Mouse (Mus musculus): ENCODE data around the gene Fubp1. TPM values are rescaled to one million over a fixed set of nuclear protein-coding genes. Genes with fewer than 3 reads are reported as not detected.
"Not testable (repeated sequence)": the region's sequence is repeated elsewhere in the genome, so short reads cannot be mapped to it uniquely, and the experiment has no call there.

Gene Fubp1
- total RNA-seq, 2 experiments from 2014 or later = 68.1 to 80.6 TPM

- peak; percentile 49 to 58 for DNase-seq
- intact Hi-C loops (cut with DNase I) = loop anchor here (2.0 kb wide), 3 partner anchors 19 to 75 kb away; partner anchors contain the start of genes Dnajb4 and Fubp1
These were observed 18.4 kb upstream of the Fubp1 start for GRCm38 (mm10) chr3:152191791-152192237.

GRCm38 (mm10) chr3:152192238-152192931 is 17.8 kb upstream of the Fubp1 start:
- intact Hi-C loops (cut with DNase I) = loop anchor here (2.0 kb wide), 2 partner anchors 18 to 76 kb away; partner anchors contain the start of genes Dnajb4 and Fubp1

GRCm38 (mm10) chr3:152193177-152193576 is 17.0 kb upstream of the Fubp1 start:
- intact Hi-C loops (cut with DNase I) = loop anchor here (2.0 kb wide), 2 partner anchors 18 to 76 kb away; partner anchors contain the start of genes Dnajb4 and Fubp1
- DNase-seq = no peak

More at GRCm38 (mm10) chr3:152192238-152192931, 17.8 kb upstream of the Fubp1 start:
- no peak for DNase-seq

- peak; percentile 82 to 83 for DNase-seq
- intact Hi-C loops (cut with DNase I) = loop anchor here (2.0 kb wide), 2 partner anchors 17 to 77 kb away; partner anchors contain the start of genes Dnajb4 and Fubp1
These were observed 16.6 kb upstream of the Fubp1 start for GRCm38 (mm10) chr3:152193635-152194097.

- intact Hi-C loops (cut with DNase I); DNase-seq: not testable (repeated sequence)
These were observed 13.0 kb upstream of the Fubp1 start for GRCm38 (mm10) chr3:152197246-152197645.

GRCm38 (mm10) chr3:152199125-152199524 is 11.1 kb upstream of the Fubp1 start:
- no peak for DNase-seq
- intact Hi-C loops (cut with DNase I) = no loop called here

GRCm38 (mm10) chr3:152201181-152201580 is 9.0 kb upstream of the Fubp1 start:
- DNase-seq = no peak
- intact Hi-C loops (cut with DNase I) = no loop called here

GRCm38 (mm10) chr3:152201651-152202050 is 8.6 kb upstream of the Fubp1 start:
- DNase-seq = no peak
- intact Hi-C loops (cut with DNase I) = no loop called here

- intact Hi-C loops (cut with DNase I) = no loop called here
- DNase-seq = no peak
These were observed 7.3 kb upstream of the Fubp1 start for GRCm38 (mm10) chr3:152202942-152203341.

GRCm38 (mm10) chr3:152203411-152203810 is 6.8 kb upstream of the Fubp1 start:
- DNase-seq = no peak
- intact Hi-C loops (cut with DNase I) = no loop called here

GRCm38 (mm10) chr3:152203996-152204395 is 6.2 kb upstream of the Fubp1 start:
- DNase-seq = no peak
- intact Hi-C loops (cut with DNase I) = no loop called here

GRCm38 (mm10) chr3:152204577-152204976 is 5.6 kb upstream of the Fubp1 start:
- intact Hi-C loops (cut with DNase I) = no loop called here
- DNase-seq = no peak

- no peak for DNase-seq
- intact Hi-C loops (cut with DNase I) = no loop called here
These were observed 3.1 kb upstream of the Fubp1 start for GRCm38 (mm10) chr3:152207156-152207555.

- intact Hi-C loops (cut with DNase I) = no loop called here
- DNase-seq = no peak
These were observed 1.9 kb upstream of the Fubp1 start for GRCm38 (mm10) chr3:152208096-152208885.

GRCm38 (mm10) chr3:152209177-152209966 is 850 bp upstream of the Fubp1 start:
- intact Hi-C loops (cut with DNase I) = no loop called here
- DNase-seq = peak in 1 of 2 experiments; percentile 53

GRCm38 (mm10) chr3:152210728-152211391 is 638 bp downstream of the Fubp1 start:
- DNase-seq = peak; percentile 69 to 76
- intact Hi-C loops (cut with DNase I) = loop anchor here (2.0 to 10.0 kb wide), 3 partner anchors 18 to 296 kb away; no protein-coding TSS in a partner anchor

GRCm38 (mm10) chr3:152211731-152212279 is 1.6 kb downstream of the Fubp1 start:
- DNase-seq = no peak
- intact Hi-C loops (cut with DNase I) = loop anchor here (2.0 to 10.0 kb wide), 3 partner anchors 19 to 297 kb away; no protein-coding TSS in a partner anchor

GRCm38 (mm10) chr3:152213416-152213815 is 3.2 kb downstream of the Fubp1 start:
- intact Hi-C loops (cut with DNase I) = loop anchor here (10.0 kb wide), 1 partner anchor 299 kb away; no protein-coding TSS in a partner anchor

GRCm38 (mm10) chr3:152224918-152225317 is 14.7 kb downstream of the Fubp1 start:
- DNase-seq = no peak
- intact Hi-C loops (cut with DNase I) = no loop called here

More at GRCm38 (mm10) chr3:152213416-152213815, 3.2 kb downstream of the Fubp1 start:
- DNase-seq = no peak
